Mouse (Mus musculus) stomach, postnatal 0 days (tissue): ENCODE measurements around the gene Colgalt2.

Experiments used
- CTCF ChIP-seq: IDR thresholded peaks from 2 replicates; pipeline ENCODE4 v1.5.1; 2016; ENCODE audit warnings: antibody characterized with exemption, low read depth, mild to moderate bottlenecking, moderate library complexity
- EP300 ChIP-seq: optimal IDR thresholded peaks from 2 replicates; pipeline ENCODE3; 2016; ENCODE audit warnings: antibody characterized with exemption

DNA sequence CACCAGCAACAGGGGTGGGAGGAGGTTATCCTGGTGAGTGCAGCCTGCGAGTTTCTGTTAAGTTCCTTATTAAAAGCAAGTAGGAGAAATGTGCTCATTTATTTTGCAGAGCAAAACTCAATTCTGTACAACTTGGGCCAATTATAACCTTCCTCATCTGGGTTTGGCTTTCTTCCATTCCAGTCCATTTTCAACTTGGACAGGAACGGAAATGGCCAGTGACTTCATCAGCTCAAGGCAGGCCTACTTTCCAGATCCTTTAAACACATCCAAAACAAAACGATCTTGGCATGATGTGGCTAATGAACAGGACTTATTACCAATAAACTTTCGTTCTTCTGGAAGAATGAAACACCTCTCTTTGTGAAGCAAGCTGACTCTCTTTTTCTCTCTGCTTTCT, 76.5 kb downstream of the Colgalt2 start:
- TF ChIP-seq CTCF (no peak), EP300 (no peak)
